Mouse (Mus musculus) WW6 (cell line): Measurements from ENCODE around the gene Arl8a.

Source experiments
- DNase-seq: peaks from one replicate; pipeline ENCODE4 v3.0.0-alpha.2; 2013; ENCODE audit warnings: low read depth, low spot score

The Arl8a gene

GRCm38 (mm10) chr1:135199014-135199819 lies 52.6 kb downstream of the Arl8a start:
- peak; percentile 98 for DNase-seq

GRCm38 (mm10) chr1:135200400-135200799 lies 53.8 kb downstream of the Arl8a start:
- no peak for DNase-seq

- DNase-seq: no peak
Observed at GRCm38 (mm10) chr1:135204196-135205126, 57.8 kb downstream of the Arl8a start.

- DNase-seq: no peak
Observed at GRCm38 (mm10) chr1:135205257-135205656, 58.6 kb downstream of the Arl8a start.
